Mouse (Mus musculus) liver, embryonic 14.5 days (tissue): ENCODE results near the gene Dexi. TPM values are rescaled to one million over a fixed set of nuclear protein-coding genes. Genes with fewer than 3 reads are reported as not detected.

Experiments
- ATAC-seq: fragments of 200-750 bp; cut with Nextera tagmentation; 2 replicates; pipeline ENCODE4 v1.8.0; 2017; ENCODE audit warnings: moderate number of reproducible peaks, mild to moderate bottlenecking, moderate library complexity; ENCODE audit not compliant: insufficient read depth
- DNase-seq, 3 experiments: peaks; one replicate each; pipeline ENCODE4 v3.0.0-alpha.2; 2012 to 2013; ENCODE audit warnings: low read depth in 3 of 3, low spot score in 3 of 3
- H3K27ac ChIP-seq: fragments of 300-500 bp; sonication (generic); 2 replicates; pipeline ENCODE4 v1.5.1; 2014; ENCODE audit warnings: moderate library complexity, mild to moderate bottlenecking, control low read depth, inconsistent platforms
- H3K27me3 ChIP-seq: fragments of 300-500 bp; sonication (generic); 2 replicates; pipeline ENCODE4 v1.6.1; 2014; ENCODE audit warnings: mild to moderate bottlenecking, low read length, moderate library complexity; ENCODE audit not compliant: control insufficient read depth, insufficient read depth
- H3K36me3 ChIP-seq: fragments of 300-500 bp; sonication (generic); replicated peaks from 2 replicates; pipeline ENCODE4 v1.6.1; 2014; ENCODE audit warnings: low read depth; ENCODE audit not compliant: control insufficient read depth, insufficient read depth
- H3K4me1 ChIP-seq, 2 experiments: fragments of 200-500 bp in 1 of 2; fragments of 300-500 bp in 1 of 2; sonication (generic) in 1 of 2; replicated peaks; 2 replicates each; pipeline ENCODE4 v1.6.1; 2012 to 2014; ENCODE audit warnings: antibody characterized with exemption in 1 of 2, inconsistent platforms in 1 of 2, low read length in 1 of 2; ENCODE audit not compliant: control insufficient read depth in 2 of 2, insufficient read depth in 2 of 2
- H3K4me2 ChIP-seq: fragments of 300-500 bp; sonication (generic); 2 replicates; pipeline ENCODE4 v1.6.1; 2014; ENCODE audit warnings: low read depth, mild to moderate bottlenecking, control low read depth, moderate library complexity
- H3K4me3 ChIP-seq, 2 experiments: fragments of 200-500 bp in 1 of 2; fragments of 300-500 bp in 1 of 2; sonication (generic) in 1 of 2; 2 replicates each; pipeline ENCODE4 v1.5.1; 2012 to 2014; ENCODE audit warnings: low read depth in 2 of 2, low read length in 2 of 2, mild to moderate bottlenecking in 2 of 2, control low read depth in 1 of 2, inconsistent platforms in 1 of 2, moderate library complexity in 1 of 2; ENCODE audit not compliant: insufficient read depth in 1 of 2
- H3K9ac ChIP-seq: fragments of 300-500 bp; sonication (generic); replicated peaks from 2 replicates; pipeline ENCODE4 v1.6.1; 2014; ENCODE audit warnings: mild to moderate bottlenecking, control low read depth, moderate library complexity
- H3K9me3 ChIP-seq: fragments of 300-500 bp; sonication (generic); 2 replicates; pipeline ENCODE4 v1.6.1; 2016; ENCODE audit warnings: low read length, mixed read lengths; ENCODE audit not compliant: control insufficient read depth
- CTCF ChIP-seq: IDR thresholded peaks from 2 replicates; pipeline ENCODE4 v1.5.1; 2016; ENCODE audit warnings: antibody characterized with exemption, low read depth, control low read depth
- EP300 ChIP-seq: IDR thresholded peaks from 2 replicates; pipeline ENCODE4 v1.6.1; 2016; ENCODE audit warnings: antibody characterized with exemption, low read depth
- WGBS: fragments of 180-500 bp; shearing (Covaris S2); extraction: QIAGEN DNeasy Blood & Tissue Kit; methylation state at CpG from one replicate; pipeline ENCODE4 v1.1.7; 2014; ENCODE audit not compliant: insufficient replicate concordance; 5-methylcytosine and 5-hydroxymethylcytosine counted together
- polyA plus RNA-seq, 2 experiments: library from polyadenylated mRNA; depleted of rRNA in 1 of 2; stranded (reverse) in 1 of 2; unstranded in 1 of 2; fragments of >200 nt; fragmentation: Nextera tagmentation in 1 of 2; extraction: Ambion mirVana in 1 of 2; gene quantifications; 2 replicates each; pipeline versions ENCODE4 v1.2.1 to v1.2.3; 2012 to 2014

The Dexi gene
- polyA plus RNA-seq, 2 experiments = 3.9 to 4.3 TPM

DNA sequence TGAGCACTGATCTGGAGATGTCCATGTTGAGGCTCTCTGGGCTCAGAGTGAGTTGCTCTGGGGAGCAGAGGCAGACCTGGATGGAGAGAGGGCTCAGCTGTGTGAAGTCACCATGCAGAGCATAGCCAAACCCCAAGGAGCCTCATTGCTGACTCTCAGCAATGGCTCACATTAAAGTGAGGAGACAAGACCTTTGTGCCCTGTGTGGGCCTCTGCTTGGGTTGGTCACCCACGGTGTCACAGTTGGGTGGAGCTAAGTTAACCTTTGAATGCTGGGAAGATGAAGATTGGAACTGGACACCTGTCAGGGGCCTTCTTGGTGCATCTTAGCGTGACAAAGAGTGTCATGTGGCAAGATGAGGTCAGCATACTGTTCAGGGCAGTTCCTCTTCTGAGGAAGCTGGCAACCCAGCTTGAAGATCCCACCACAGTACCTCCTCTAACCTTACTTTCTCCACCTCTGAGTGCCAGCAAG is 47.0 kb downstream of the Dexi start:
- Histone ChIP-seq H3K36me3 (no peaks in the 10 kb centered on the region), H3K4me1 (no peaks in the 10 kb centered on the region), H3K4me2 (no peak overlapping the region), H3K9ac (no peak overlapping the region), H3K4me3 (no peak overlapping the region), H3K27me3 (no peaks in the 10 kb centered on the region), H3K27ac (no peak overlapping the region), H3K9me3 (no peaks in the 10 kb centered on the region)
- TF ChIP-seq CTCF (no peak), EP300 (no peak)
- WGBS = 35% methylated on average over 2 of the region's 2 CpGs
- ATAC-seq = no peak
- DNase-seq = no peak

DNA sequence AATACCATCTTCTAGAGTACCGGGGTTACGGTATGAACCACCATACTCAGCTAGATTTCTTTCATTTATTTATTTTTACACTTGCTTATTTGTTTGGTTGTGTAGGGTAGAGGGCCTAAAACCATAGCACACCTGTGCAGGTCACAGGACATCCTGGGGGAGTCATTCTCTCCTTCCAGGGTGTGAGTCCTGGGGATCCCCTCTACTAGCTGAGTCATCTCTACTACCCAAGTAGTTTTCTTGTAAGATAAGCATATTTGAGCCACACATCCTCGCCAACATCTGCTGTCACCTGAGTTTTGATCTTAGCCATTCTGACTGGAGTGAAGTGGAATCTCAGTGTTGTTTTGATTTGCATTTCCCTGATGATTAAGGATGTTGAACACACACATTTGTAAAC is 50.3 kb downstream of the Dexi start:
- ATAC-seq = no peak
- no peak overlapping the region for H3K4me3 ChIP-seq

DNA sequence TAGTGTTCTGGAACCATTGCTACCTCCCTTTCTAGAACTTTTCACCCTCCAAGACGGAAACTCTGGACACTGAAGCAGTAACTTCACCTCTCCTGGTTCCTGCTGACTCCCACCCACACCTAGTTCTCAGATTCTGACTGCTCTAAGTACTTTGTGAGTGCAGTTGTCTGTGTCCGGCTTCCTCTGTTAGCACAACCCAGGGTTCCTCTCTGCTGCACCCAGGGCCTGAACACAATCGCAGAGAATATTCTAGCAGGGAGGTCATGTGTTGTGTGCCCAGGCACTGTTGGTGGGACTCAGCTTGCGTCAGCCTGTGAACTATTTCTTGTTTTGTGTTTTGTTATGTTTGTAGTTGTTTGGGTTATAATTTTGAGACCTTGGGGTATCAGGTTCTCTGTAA is 51.1 kb downstream of the Dexi start:
- 55% methylated on average over 4 of the region's 4 CpGs for WGBS
- no peak for DNase-seq
- Histone ChIP-seq H3K36me3 (no peaks in the 10 kb centered on the region), H3K4me2 (no peak overlapping the region), H3K27me3 (no peaks in the 10 kb centered on the region), H3K9me3 (no peaks in the 10 kb centered on the region), H3K9ac (no peak overlapping the region), H3K4me3 (no peak overlapping the region), H3K27ac (no peak overlapping the region), H3K4me1 (no peaks in the 10 kb centered on the region)
- no peak for TF ChIP-seq CTCF
- TF ChIP-seq EP300 = no peak
- no peak for ATAC-seq

More for the DNA sequence above, 50.3 kb downstream of the Dexi start:
- H3K36me3 ChIP-seq = no peaks in the 10 kb centered on the region
- TF ChIP-seq CTCF = no peak
- TF ChIP-seq EP300 = no peak
- H3K4me2 ChIP-seq = no peak overlapping the region
- H3K27me3 ChIP-seq = no peaks in the 10 kb centered on the region
- 48% methylated on average over 3 of the region's 3 CpGs for WGBS
- no peak overlapping the region for H3K9ac ChIP-seq
- no peaks in the 10 kb centered on the region for H3K4me1 ChIP-seq
- DNase-seq = no peak
- H3K27ac ChIP-seq = no peak overlapping the region
- no peaks in the 10 kb centered on the region for H3K9me3 ChIP-seq

DNA sequence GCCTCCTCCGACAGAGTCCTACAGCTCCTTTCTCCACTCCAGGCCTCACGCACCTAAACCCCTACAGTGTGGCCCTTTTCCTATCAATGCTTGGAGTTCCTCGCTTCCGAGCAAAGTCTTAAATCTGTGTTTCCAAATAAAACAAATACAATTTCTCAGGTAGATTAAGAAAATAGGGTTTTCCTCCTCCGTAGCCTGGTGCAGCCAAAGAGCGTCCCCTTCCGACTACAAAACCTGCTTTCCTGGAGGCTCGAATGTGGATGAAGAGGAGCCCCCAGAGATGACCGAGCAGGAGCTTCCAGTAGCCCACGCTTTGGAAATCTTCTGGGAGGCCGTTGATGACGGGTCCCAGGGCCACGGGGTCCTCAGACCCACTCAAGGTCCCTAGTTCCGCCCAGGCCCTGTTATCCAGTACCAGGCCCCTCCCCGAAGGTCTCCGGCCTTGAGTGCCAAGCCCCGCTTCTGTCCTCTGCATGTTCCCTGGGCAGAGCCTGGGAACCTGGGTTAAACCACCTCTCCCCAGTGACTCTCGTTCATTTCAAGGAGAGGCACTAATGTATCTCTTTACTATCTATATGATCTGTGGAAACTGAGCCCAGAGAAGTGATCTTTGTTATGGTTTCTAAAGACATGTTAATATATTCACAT is 52.2 kb downstream of the Dexi start:
- no peaks in the 10 kb centered on the region for H3K36me3 ChIP-seq
- no peaks in the 10 kb centered on the region for H3K9me3 ChIP-seq
- DNase-seq = no peak
- no peak for ATAC-seq
- no peak for TF ChIP-seq CTCF
- no peak for TF ChIP-seq EP300
- no peak overlapping the region for H3K4me2 ChIP-seq
- no peaks in the 10 kb centered on the region for H3K27me3 ChIP-seq
- H3K4me1 ChIP-seq = no peaks in the 10 kb centered on the region
- H3K27ac ChIP-seq = no peak overlapping the region
- 64% methylated on average over 18 of the region's 18 CpGs for WGBS
- H3K4me3 ChIP-seq = no peak overlapping the region
- H3K9ac ChIP-seq = no peak overlapping the region

DNA sequence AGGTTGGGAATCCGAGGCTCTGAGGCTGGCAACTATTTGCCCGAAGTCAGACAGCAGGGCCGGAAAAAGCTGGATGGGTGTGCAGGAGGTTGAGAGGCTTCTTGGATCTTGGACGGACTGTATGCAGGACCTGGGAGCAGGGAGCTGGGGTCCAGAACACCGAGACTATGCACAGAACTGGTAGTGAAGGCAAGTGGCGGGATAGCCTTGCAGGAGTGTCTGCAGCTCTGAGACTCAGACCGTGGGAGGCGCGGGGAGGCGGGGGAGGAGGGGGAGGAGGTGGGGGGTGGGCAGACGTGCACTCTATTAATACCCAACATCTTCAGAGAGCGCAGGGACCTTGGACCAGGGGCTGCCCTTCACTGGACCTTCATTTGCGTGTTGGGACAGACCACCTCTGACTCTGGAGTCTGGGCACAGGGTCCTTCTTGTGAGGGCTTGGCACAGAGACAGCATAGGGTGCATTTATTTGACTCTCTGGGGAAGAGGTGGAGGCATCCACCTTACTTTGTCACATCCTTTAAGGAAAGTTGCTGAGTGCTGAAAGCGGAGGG is 52.9 kb downstream of the Dexi start:
- Histone ChIP-seq H3K27ac (no peak overlapping the region), H3K9ac (no peak overlapping the region), H3K9me3 (no peaks in the 10 kb centered on the region), H3K36me3 (no peaks in the 10 kb centered on the region), H3K4me1 (no peaks in the 10 kb centered on the region), H3K4me3 (no peak overlapping the region), H3K27me3 (no peaks in the 10 kb centered on the region), H3K4me2 (no peak overlapping the region)
- WGBS = 20% methylated on average over 9 of the region's 14 CpGs
- DNase-seq = no peak
- no peak for ATAC-seq
- TF ChIP-seq CTCF (no peak), EP300 (no peak)
